Mouse (Mus musculus) myocyte (in vitro differentiated cells): Measurements from ENCODE around the gene Pde8b. TPM values are rescaled to one million over a fixed set of nuclear protein-coding genes. Genes with fewer than 3 reads are reported as not detected.

Source experiments
- H3K27me3 ChIP-seq: one replicate; pipeline ENCODE4 v1.6.1; 2011; ENCODE audit not compliant: control insufficient read depth, insufficient read depth, insufficient read length
- H3K36me3 ChIP-seq: one replicate; pipeline ENCODE4 v1.6.1; 2011; ENCODE audit not compliant: control insufficient read depth, insufficient read depth
- H3K4me2 ChIP-seq: one replicate; pipeline ENCODE4 v1.6.1; 2011; ENCODE audit warnings: low read depth, control low read depth
- H3K4me3 ChIP-seq: one replicate; pipeline ENCODE4 v1.5.1; 2011; ENCODE audit warnings: mild to moderate bottlenecking, control low read depth, moderate library complexity
- H3K79me2 ChIP-seq: one replicate; pipeline ENCODE4 v1.6.1; 2011; ENCODE audit not compliant: control insufficient read depth, insufficient read depth
- H3ac ChIP-seq: one replicate; pipeline ENCODE4 v1.6.1; 2011; ENCODE audit not compliant: control insufficient read depth, insufficient read length
- CEBPB ChIP-seq: IDR thresholded peaks from 2 replicates; pipeline ENCODE4 v1.6.1; 2011; ENCODE audit warnings: mild to moderate bottlenecking, moderate library complexity; ENCODE audit not compliant: poor library complexity, insufficient read depth, severe bottlenecking
- E2F4 ChIP-seq: IDR thresholded peaks from one replicate; pipeline ENCODE4 v1.6.1; 2011; ENCODE audit warnings: mild to moderate bottlenecking, control low read depth, moderate library complexity; ENCODE audit not compliant: insufficient read depth
- MAX ChIP-seq: IDR thresholded peaks from one replicate; pipeline ENCODE4 v1.6.1; 2011; ENCODE audit warnings: low read depth, mild to moderate bottlenecking, control low read depth
- MYOD1 ChIP-seq, 3 experiments: IDR thresholded peaks; one replicate each; pipeline ENCODE4 v1.6.1; 2011; ENCODE audit warnings: control low read depth in 2 of 3, low read depth in 2 of 3, mild to moderate bottlenecking in 2 of 3, moderate library complexity in 1 of 3; ENCODE audit not compliant: insufficient read length in 2 of 3, control insufficient read depth in 1 of 3
- MYOG ChIP-seq, 3 experiments: IDR thresholded peaks; one replicate each; pipeline ENCODE4 v1.6.1; 2011; ENCODE audit warnings: control low read depth in 2 of 3, low read depth in 2 of 3, mild to moderate bottlenecking in 2 of 3; ENCODE audit not compliant: insufficient read length in 2 of 3, control insufficient read depth in 1 of 3, insufficient read depth in 1 of 3
- POLR2A ChIP-seq: IDR thresholded peaks from one replicate; pipeline ENCODE4 v1.6.1; 2011; ENCODE audit warnings: low read depth, mild to moderate bottlenecking, control low read depth, moderate library complexity; ENCODE audit not compliant: insufficient read length
- POLR2AphosphoS2 ChIP-seq: IDR thresholded peaks from one replicate; pipeline ENCODE4 v1.6.1; 2011; ENCODE audit warnings: low read depth, control low read depth; ENCODE audit not compliant: insufficient read length
- REST ChIP-seq: IDR thresholded peaks from one replicate; pipeline ENCODE4 v1.6.1; 2011; ENCODE audit warnings: mild to moderate bottlenecking, control low read depth, moderate library complexity; ENCODE audit not compliant: insufficient read depth, insufficient read length
- SRF ChIP-seq: IDR thresholded peaks from one replicate; pipeline ENCODE4 v1.6.1; 2011; ENCODE audit warnings: low read depth; ENCODE audit not compliant: control insufficient read depth, insufficient read length
- TCF12 ChIP-seq: IDR thresholded peaks from one replicate; pipeline ENCODE4 v1.6.1; 2011; ENCODE audit warnings: mild to moderate bottlenecking, control low read depth; ENCODE audit not compliant: poor library complexity, insufficient read depth, severe bottlenecking
- TCF3 ChIP-seq: IDR thresholded peaks from one replicate; pipeline ENCODE4 v1.6.1; 2011; ENCODE audit warnings: low read depth, control low read depth; ENCODE audit not compliant: insufficient read length
- USF1 ChIP-seq: IDR thresholded peaks from one replicate; pipeline ENCODE4 v1.6.1; 2011; ENCODE audit warnings: low read depth, mild to moderate bottlenecking, control low read depth, moderate library complexity
- polyA plus RNA-seq: library from polyadenylated mRNA; unstranded; fragments of >200 nt; fragmentation: generic; extraction: Trizol; gene quantifications from one replicate; pipeline ENCODE4 v1.2.1, GENCODE M21; 2012; ENCODE audit warnings: missing spikeins

Gene Pde8b
- polyA plus RNA-seq, 1 experiment = 0.05 TPM

DNA sequence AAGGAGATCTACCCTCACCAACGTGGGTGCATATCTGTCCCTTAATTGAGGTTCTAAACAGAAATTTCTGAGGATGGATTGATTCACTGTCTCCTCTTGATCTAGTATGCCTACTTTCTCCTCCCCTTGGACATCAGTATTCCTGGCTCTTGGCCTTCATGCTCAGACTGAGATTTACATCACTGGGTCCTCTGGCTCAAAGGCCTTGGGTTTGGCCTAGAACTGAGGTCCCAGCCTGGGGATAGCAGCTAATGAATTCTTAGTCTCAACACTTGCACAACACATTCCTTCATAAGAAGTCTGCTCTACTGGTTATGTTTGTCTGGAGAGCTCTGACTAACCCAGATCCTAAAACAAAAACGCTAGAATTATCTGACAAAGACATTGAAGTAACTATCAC, 61.0 kb downstream of the Pde8b start:
- Histone ChIP-seq H3ac (no peak overlapping the region), H3K4me2 (no peak overlapping the region), H3K79me2 (no peaks in the 10 kb centered on the region), H3K36me3 (no peaks in the 10 kb centered on the region), H3K27me3 (peaks cover 12% of the 10 kb centered on the region), H3K4me3 (no peak overlapping the region)
- TF ChIP-seq POLR2AphosphoS2 (no peak), MAX (no peak), MYOG (IDR thresholded peaks at IDR 0.05; ENCODE audit: control insufficient read depth in 1 of 3, insufficient read depth in 1 of 3, insufficient read length in 2 of 3, low read depth in 2 of 3) (no peak), TCF3 (no peak), USF1 (no peak), TCF12 (no peak), E2F4 (no peak), REST (no peak), CEBPB (no peak)

- peaks cover 4% of the 10 kb centered on the region for H3K27me3 ChIP-seq
- no peaks in the 10 kb centered on the region for H3K36me3 ChIP-seq
- H3K4me2 ChIP-seq = no peak overlapping the region
- H3ac ChIP-seq = no peak overlapping the region
- no peak overlapping the region for H3K4me3 ChIP-seq
- H3K79me2 ChIP-seq = no peaks in the 10 kb centered on the region
- TF ChIP-seq REST = no peak
These were observed 62.9 kb downstream of the Pde8b start for GRCm38 (mm10) chr13:95187153-95187665.

- Histone ChIP-seq H3K27me3 (peaks cover 3% of the 10 kb centered on the region), H3K79me2 (no peaks in the 10 kb centered on the region), H3K4me2 (no peak overlapping the region), H3K4me3 (no peak overlapping the region), H3K36me3 (no peaks in the 10 kb centered on the region), H3ac (no peak overlapping the region)
- TF ChIP-seq USF1 (no peak), SRF (no peak), MYOD1 (IDR thresholded peaks at IDR 0.05; ENCODE audit: control insufficient read depth in 1 of 3, insufficient read length in 2 of 3, low read depth in 2 of 3) (no peak), TCF3 (no peak), REST (no peak), MAX (no peak), MYOG (IDR thresholded peaks at IDR 0.05; ENCODE audit: control insufficient read depth in 1 of 3, insufficient read depth in 1 of 3, insufficient read length in 2 of 3, low read depth in 2 of 3) (no peak), E2F4 (no peak)
These were observed 63.4 kb downstream of the Pde8b start for GRCm38 (mm10) chr13:95186741-95187035.

DNA sequence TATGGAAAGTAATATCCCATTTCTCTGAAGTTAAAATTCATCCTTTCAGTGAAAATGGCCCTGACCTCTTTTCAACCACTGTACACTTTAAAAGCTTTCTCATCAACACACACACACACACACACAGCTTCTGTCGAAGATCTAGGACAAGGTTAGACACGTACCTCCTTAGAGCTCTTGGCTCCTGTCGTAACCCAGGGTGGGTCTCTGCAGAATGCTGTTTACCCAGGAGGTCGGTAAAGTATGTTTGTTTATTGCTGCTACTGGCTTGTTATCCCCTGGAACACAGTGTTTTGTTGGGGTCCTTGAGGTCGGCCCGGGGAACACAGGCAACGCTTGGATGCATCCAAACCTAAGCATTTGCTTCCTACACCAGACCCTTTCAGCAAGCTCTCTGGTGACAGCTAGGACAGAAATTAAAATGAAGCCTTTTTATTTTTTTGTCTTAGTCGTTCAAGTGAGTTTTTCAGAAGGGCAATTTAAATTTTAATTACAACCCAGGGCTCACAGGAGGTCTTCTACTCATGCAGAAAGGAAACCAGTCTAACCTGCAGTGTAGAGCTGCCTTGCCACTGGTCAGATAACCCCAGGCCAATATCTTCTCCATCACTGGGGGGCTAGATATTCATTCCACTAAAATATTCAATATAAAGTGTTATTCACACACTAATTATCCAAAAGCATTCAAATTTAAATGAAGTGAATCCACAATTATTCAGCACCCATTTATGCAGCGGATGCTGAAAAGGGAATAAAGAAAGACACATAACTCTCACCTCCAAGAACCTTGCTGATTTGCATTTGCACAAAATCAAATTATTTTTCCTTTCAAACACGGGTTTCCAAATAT, 64.0 kb downstream of the Pde8b start:
- Histone ChIP-seq H3K4me3 (no peak overlapping the region), H3K4me2 (no peak overlapping the region), H3K79me2 (no peaks in the 10 kb centered on the region), H3K27me3 (no peaks in the 10 kb centered on the region), H3K36me3 (no peaks in the 10 kb centered on the region), H3ac (no peak overlapping the region)
- no peak for TF ChIP-seq MAX
- no peak for TF ChIP-seq MYOG (IDR thresholded peaks at IDR 0.05; ENCODE audit: control insufficient read depth in 1 of 3, insufficient read depth in 1 of 3, insufficient read length in 2 of 3, low read depth in 2 of 3)
- no peak for TF ChIP-seq E2F4
- TF ChIP-seq POLR2AphosphoS2 = no peak
- no peak for TF ChIP-seq SRF
- no peak for TF ChIP-seq USF1
- TF ChIP-seq REST = no peak
- TF ChIP-seq CEBPB = no peak
- TF ChIP-seq TCF12 = no peak
- no peak for TF ChIP-seq TCF3
- no peak for TF ChIP-seq POLR2A
- TF ChIP-seq MYOD1 (IDR thresholded peaks at IDR 0.05; ENCODE audit: control insufficient read depth in 1 of 3, insufficient read length in 2 of 3, low read depth in 2 of 3) = no peak

- H3ac ChIP-seq = no peak overlapping the region
- no peak overlapping the region for H3K4me3 ChIP-seq
- H3K36me3 ChIP-seq = no peaks in the 10 kb centered on the region
- H3K4me2 ChIP-seq = no peak overlapping the region
- no peaks in the 10 kb centered on the region for H3K79me2 ChIP-seq
- TF ChIP-seq POLR2AphosphoS2 = no peak
- TF ChIP-seq CEBPB = no peak
- TF ChIP-seq TCF12 = no peak
- TF ChIP-seq TCF3 = no peak
- no peak for TF ChIP-seq MAX
- TF ChIP-seq POLR2A = no peak
- TF ChIP-seq REST = no peak
- no peak for TF ChIP-seq E2F4
- no peak for TF ChIP-seq MYOD1 (IDR thresholded peaks at IDR 0.05; ENCODE audit: control insufficient read depth in 1 of 3, insufficient read length in 2 of 3, low read depth in 2 of 3)
- H3K27me3 ChIP-seq = no peaks in the 10 kb centered on the region
These were observed 66.5 kb downstream of the Pde8b start for GRCm38 (mm10) chr13:95183686-95184085.
